Mouse (Mus musculus) yolk sac, embryonic 10.5 days (tissue): ENCODE data around the gene Defa20.
"Not testable (repeated sequence)": the region's sequence is repeated elsewhere in the genome, so short reads cannot be mapped to it uniquely, and the experiment has no call there.

ENCODE experiments used
- DNase-seq: peaks from one replicate; pipeline ENCODE4 v3.0.0-alpha.2; 2017; ENCODE audit warnings: low spot score

The Defa20 gene

GRCm38 (mm10) chr8:21508958-21509357 is at the start of gene Defa20:
Gene Defa20 (plus strand): TSS chr8:21509258.
- DNase-seq = not testable (repeated sequence)

- DNase-seq = not testable (repeated sequence)
Measured at GRCm38 (mm10) chr8:21528732-21529131, 19.7 kb downstream of the Defa20 start, which contains the start of gene Defa32. Gene Defa32 (plus strand): TSS chr8:21529032.
